Mouse (Mus musculus) gastrocnemius, postnatal 10 days (tissue): ENCODE results near the gene Map7d3. TPM values are rescaled to one million over a fixed set of nuclear protein-coding genes. Genes with fewer than 3 reads are reported as not detected.

Experiments used
- total RNA-seq, 2 experiments: library from RNA; stranded (reverse); gene quantifications; 2 replicates each; pipeline ENCODE4 v1.2.3; 2021

Gene Map7d3
- total RNA-seq, 2 experiments from 2014 or later, result 0.99 to 1.6 TPM

Other genes starting within 250 kb of the Map7d3 start
- 10 to 100 TPM; 14.4 to 14.5 TPM for gene Mmgt1, start 224.3 kb downstream of the Map7d3 start, total RNA-seq
- gene Slc9a6, start 212.6 kb downstream of the Map7d3 start, total RNA-seq, result 10 to 100 TPM; 16.2 to 16.8 TPM
- gene Fhl1, start 90.5 kb downstream of the Map7d3 start, total RNA-seq, result 1,000 to 10,000 TPM; 1,223 to 1,283 TPM
- not detected for gene Adgrg4, start 47.8 kb upstream of the Map7d3 start, total RNA-seq
- gene Brs3, start 220.7 kb upstream of the Map7d3 start, total RNA-seq, result not detected
- 10 to 100 TPM; 57.7 to 63.8 TPM for gene Htatsf1, start 231.3 kb upstream of the Map7d3 start, total RNA-seq